Comparison of ENCODE assay signal across 9 mouse cellular contexts in the genomic region with DNA sequence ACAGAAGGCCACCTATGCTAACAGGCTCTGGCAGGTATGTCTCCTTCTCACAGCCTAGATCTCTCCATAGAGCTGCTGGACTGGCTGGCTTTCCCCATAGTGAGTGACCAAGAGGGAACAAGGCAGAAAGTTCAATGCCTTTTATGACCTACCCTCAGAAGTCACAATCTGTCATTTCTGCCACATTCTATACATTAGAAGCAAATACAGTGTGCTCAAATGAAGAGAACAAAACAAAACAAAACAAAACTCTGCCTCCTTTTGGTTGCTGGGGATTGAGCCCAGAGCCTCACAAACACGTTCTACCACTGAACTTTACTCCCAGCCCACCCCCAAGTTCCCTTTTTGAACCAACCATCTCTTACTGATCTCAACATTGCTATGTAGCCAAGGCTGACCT. TPM values are rescaled to one million over a fixed set of nuclear protein-coding genes. Genes with fewer than 3 reads are reported as not detected.
DNase-seq lines count a peak whose midpoint lies in the region; ATAC-seq and TF ChIP-seq lines count a peak whose summit lies in the region.
"Had no signal": no experiment of that assay in that cellular context is flagged by ENCODE, and none has a peak within 500 bp of the region (broad histone marks: within the 10 kb centered on the region; RNA-seq: fewer than 3 reads in every experiment).

Srpk2 (minus strand) TSS at position 101 of the 400 bp plus-strand sequence.

- no peak for TF ChIP-seq CTCF in layer of hippocampus, adult 2 months (conservative IDR thresholded peaks at IDR 0.05)
- no peak for TF ChIP-seq CTCF in brain, embryonic 14.5 days (IDR thresholded peaks at IDR 0.05; ENCODE audit: borderline replicate concordance, extremely low read depth, insufficient read depth, insufficient read length)

- H3K4me1 ChIP-seq in intestine, embryonic 15.5 days (replicated peaks) = no peaks in the 10 kb centered on the region
- no peaks in the 10 kb centered on the region for H3K4me1 ChIP-seq in midbrain, embryonic 16.5 days (ENCODE audit: control insufficient read depth, insufficient read depth, low read length)
- H3K4me1 ChIP-seq: megakaryocyte, embryonic 14.5 days had no signal

- whole genome bisulfite sequencing in intestine, embryonic 15.5 days = 63% methylated on average over 1 of the region's 1 CpGs
- WGBS in midbrain, embryonic 16.5 days = 52% methylated on average over 1 of the region's 1 CpGs

- H3K36me3 ChIP-seq in intestine, embryonic 15.5 days = no peaks in the 10 kb centered on the region
- H3K36me3 ChIP-seq in midbrain, embryonic 16.5 days (ENCODE audit: control insufficient read depth, insufficient read depth, low read length) = no peaks in the 10 kb centered on the region

- no peaks in the 10 kb centered on the region for H3K27me3 ChIP-seq in intestine, embryonic 15.5 days (replicated peaks)
- no peaks in the 10 kb centered on the region for H3K27me3 ChIP-seq in midbrain, embryonic 16.5 days (ENCODE audit: control insufficient read depth, insufficient read depth, low read depth, low read length)

- no peak for ATAC-seq in intestine, embryonic 15.5 days
- ATAC-seq in midbrain, embryonic 16.5 days = no peak

- no peak within 1 kb of the TSS for H3K4me2 ChIP-seq in intestine, embryonic 15.5 days (replicated peaks)
- no peak within 1 kb of the TSS for H3K4me2 ChIP-seq in midbrain, embryonic 16.5 days (ENCODE audit: low read length)

- TF ChIP-seq POLR2A in brain, embryonic 14.5 days (IDR thresholded peaks at IDR 0.05; ENCODE audit: borderline replicate concordance, extremely low read depth, insufficient read depth, insufficient read length, poor library complexity, severe bottlenecking) = no peak

- H3K27ac ChIP-seq in layer of hippocampus, adult 2 months = no peak within 1 kb of the TSS
- H3K27ac ChIP-seq in intestine, embryonic 15.5 days = no peak within 1 kb of the TSS
- no peak within 1 kb of the TSS for H3K27ac ChIP-seq in midbrain, embryonic 16.5 days (ENCODE audit: low read length)

- no peak within 1 kb of the TSS for H3K4me3 ChIP-seq in layer of hippocampus, adult 2 months
- H3K4me3 ChIP-seq in intestine, embryonic 15.5 days (replicated peaks) = no peak within 1 kb of the TSS
- no peak within 1 kb of the TSS for H3K4me3 ChIP-seq in midbrain, embryonic 16.5 days (ENCODE audit: low read depth, low read length)
- H3K4me3 ChIP-seq: megakaryocyte, embryonic 14.5 days had no signal

- no peaks in the 10 kb centered on the region for H3K9me3 ChIP-seq in intestine, embryonic 15.5 days
- no peaks in the 10 kb centered on the region for H3K9me3 ChIP-seq in midbrain, embryonic 16.5 days (replicated peaks; ENCODE audit: control insufficient read depth, low read length, poor library complexity, severe bottlenecking)
- H3K9me3 ChIP-seq: megakaryocyte, embryonic 14.5 days had no signal

- DNase-seq in layer of hippocampus, adult 2 months (ENCODE audit: low spot score in 2 of 2) = no peak
- no peak for DNase-seq in layer of hippocampus, adult 9-11 months
- DNase-seq in brain, embryonic 14.5 days (ENCODE audit: low read depth) = no peak
- no peak for DNase-seq in gonadal fat pad, adult 2 months (ENCODE audit: low read depth)
- no peak for DNase-seq in lung, postnatal 4 days
- no peak for DNase-seq in right cerebral cortex, adult 18-20 months

- H3K9ac ChIP-seq in intestine, embryonic 15.5 days = no peak within 1 kb of the TSS
- no peak within 1 kb of the TSS for H3K9ac ChIP-seq in midbrain, embryonic 16.5 days (ENCODE audit: low read depth, low read length)

RNA-seq across cellular contexts. Expression of gene Srpk2, which starts in this region (rescaled TPM):
- total RNA-seq in layer of hippocampus, adult 2 months (2021) = 100 to 1,000 TPM; 142 to 155 TPM
- 55.4 and 65.1 TPM in 2 replicates for polyA plus RNA-seq in brain, embryonic 14.5 days (2012; rRNA removed)
- polyA plus RNA-seq in gonadal fat pad, adult 2 months (2012; rRNA removed) = 12.6 and 12.9 TPM in 2 replicates
- 33.1 and 36.2 TPM in 2 replicates for polyA plus RNA-seq in intestine, embryonic 15.5 days (2015; fragmentation: Nextera tagmentation; extraction: Ambion mirVana)
- polyA plus RNA-seq in midbrain, embryonic 16.5 days (2015; fragmentation: Nextera tagmentation; extraction: Ambion mirVana) = 105 and 112 TPM in 2 replicates
